Mouse (Mus musculus): ENCODE data around the gene Spata25.
A peak's percentile ranks its signal among the peaks of the same experiment; 100 is the strongest.
"Not testable (repeated sequence)": the region's sequence is repeated elsewhere in the genome, so short reads cannot be mapped to it uniquely, and the experiment has no call there.

Gene Spata25

GRCm38 (mm10) chr2:164804533-164805331 is 23.6 kb downstream of the Spata25 start, which contains the start of the genes Acot8 and Zswim3:
Gene Acot8, minus strand, starts transcription at chr2:164804882.
Gene Zswim3, plus strand, starts transcription at chr2:164805098.
- DNase-seq: peak; percentile 97 to 98

DNA sequence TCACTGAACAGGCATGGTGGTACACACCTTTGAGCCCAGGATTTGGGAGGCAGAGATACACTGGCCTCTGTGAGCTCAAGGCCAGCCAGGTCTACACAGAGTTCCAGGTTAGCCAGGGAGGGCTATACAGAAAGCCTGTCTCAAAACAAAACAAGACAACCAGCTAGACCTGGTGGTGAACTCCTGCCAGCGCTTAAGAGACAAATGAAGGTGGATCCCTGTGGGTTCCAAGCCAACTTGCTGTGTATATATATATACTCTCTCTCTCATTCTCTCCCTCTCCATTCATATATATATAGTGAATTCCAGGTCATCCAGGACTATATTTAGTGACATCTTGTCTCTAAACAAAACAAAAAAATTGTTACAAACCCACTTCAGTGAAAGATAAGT is 24.4 kb downstream of the Spata25 start:
- DNase-seq: no peak

GRCm38 (mm10) chr2:164803201-164803920 is 25.0 kb downstream of the Spata25 start:
- DNase-seq: no peak

- peak in 1 of 2 experiments; percentile 29 for DNase-seq
These were observed 27.9 kb downstream of the Spata25 start for GRCm38 (mm10) chr2:164800252-164801004.

DNA sequence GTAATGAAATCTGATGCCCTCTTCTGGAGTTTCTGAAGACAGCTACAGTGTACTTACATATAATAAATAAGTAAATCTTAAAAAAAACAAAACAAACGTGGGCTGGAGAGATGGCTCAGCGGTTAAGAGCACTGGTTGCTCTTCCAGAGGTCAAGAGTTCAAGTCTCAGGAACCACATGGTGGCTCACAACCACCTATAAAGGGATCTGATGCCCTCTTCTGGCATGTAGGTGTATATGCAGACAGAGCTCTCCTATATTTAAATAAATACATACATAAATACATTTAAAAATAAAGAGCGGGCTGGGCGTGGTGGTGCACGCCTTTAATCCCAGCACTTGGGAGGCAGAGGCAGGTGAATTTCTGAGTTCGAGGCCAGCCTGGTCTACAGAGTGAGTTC is 29.8 kb downstream of the Spata25 start:
- DNase-seq: not testable (repeated sequence)

GRCm38 (mm10) chr2:164795868-164796267 is 32.5 kb downstream of the Spata25 start:
- DNase-seq: no peak

DNA sequence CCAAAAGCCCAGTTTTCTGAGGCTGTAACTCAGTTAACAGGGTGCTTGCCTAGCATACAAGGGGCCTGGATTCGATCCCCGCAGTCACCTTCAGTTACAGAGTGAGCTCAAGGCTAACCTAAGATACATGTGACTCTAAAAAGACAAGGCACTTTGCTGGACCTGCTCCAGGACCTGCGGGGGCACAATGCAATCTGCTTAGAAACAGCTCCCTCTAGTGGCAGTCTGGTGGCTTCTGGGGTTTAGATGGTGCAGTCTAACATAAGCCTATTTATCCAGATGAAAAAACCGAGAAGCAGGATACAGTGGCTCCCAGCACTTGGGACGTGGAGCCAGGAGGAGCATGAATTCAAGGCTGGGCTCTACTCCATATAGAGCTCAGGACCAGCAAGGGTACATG is 34.0 kb downstream of the Spata25 start:
- peak; percentile 87 to 92 for DNase-seq

DNA sequence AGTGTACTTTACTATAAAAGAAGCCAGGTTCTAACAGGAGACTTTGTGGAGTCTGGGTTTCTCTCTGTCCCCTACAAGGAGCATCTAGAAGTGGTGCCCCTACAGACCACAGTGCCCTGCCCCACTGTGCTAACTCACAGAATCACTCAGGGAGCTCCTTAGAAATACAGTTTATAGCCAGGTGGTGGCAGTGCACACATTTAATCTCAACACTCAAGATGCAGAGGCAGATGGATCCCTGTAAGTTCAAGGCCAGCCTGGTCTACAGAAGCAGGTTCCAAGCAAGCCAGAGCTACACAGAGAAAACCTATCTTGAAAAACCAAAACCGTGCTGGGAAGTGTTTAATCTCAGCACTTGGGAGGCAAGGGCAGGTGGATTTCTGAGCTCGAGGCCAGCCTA is 34.6 kb downstream of the Spata25 start:
- peak in 1 of 2 experiments; percentile 41 for DNase-seq

- DNase-seq: peak; percentile 78 to 82
These were observed 35.1 kb downstream of the Spata25 start for GRCm38 (mm10) chr2:164793236-164793635.

DNA sequence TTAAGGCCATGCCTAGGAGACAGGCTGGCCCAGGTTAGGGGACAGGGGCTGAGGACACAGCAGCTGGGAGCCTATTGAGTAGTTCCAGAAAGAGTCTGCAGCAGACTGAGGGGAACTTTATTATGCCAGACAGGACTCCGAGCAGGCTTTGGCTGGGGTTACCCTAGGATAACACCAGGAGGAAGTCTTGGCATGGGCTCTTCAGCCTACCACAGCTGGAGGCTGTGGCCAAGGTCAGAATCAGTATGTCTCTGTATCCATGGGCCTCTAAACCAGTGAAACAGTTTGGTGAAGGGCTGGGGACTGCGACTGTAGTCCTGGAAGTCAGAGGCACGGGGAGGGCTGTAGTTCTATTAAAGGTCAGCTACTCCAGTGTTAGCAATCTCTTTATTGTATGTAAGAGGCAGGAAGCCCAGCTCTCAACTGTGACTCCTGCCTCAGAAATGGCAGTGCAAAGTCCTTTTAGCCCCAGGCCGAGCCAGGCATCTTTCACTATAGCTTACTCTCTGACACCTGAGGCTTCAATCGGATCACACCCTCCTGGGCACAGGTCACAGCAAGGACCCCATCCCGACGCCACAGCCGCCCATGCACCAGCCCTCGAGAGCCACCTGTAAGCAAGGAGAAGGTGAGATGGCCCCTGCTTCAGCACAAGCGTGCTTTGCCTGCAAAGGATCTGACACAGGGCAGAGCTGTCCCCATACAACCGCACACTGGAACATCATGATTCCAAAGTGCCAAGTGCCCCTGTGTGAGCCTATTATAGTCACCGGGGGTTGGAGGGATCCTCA is 35.7 kb downstream of the Spata25 start:
- DNase-seq: no peak

- DNase-seq: no peak
These were observed 36.5 kb downstream of the Spata25 start for GRCm38 (mm10) chr2:164791841-164792261.

- no peak for DNase-seq
These were observed 37.9 kb downstream of the Spata25 start for GRCm38 (mm10) chr2:164790451-164790850.

DNA sequence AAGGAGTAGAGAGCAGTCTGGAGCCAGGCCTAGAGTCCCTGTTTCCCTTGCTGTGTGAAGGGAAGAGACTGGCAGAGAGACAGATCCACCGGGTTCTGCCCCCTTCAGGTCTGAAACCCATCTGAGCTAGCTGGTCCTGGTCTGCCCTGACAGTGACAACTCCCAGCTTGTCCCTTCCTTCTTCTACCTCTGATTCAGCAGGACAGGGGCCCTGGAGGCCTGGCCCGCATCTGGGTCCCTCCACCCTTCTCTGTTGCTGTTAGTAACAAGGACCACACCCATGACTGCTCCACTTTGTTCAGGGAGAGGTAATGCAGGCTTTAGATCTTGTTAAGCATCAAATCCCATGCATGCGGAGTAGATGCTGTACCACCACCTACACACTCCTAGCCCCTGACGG is 39.9 kb downstream of the Spata25 start:
- no peak for DNase-seq

- peak in 1 of 2 experiments; percentile 16 for DNase-seq
These were observed 40.6 kb downstream of the Spata25 start for GRCm38 (mm10) chr2:164787779-164788178.

DNA sequence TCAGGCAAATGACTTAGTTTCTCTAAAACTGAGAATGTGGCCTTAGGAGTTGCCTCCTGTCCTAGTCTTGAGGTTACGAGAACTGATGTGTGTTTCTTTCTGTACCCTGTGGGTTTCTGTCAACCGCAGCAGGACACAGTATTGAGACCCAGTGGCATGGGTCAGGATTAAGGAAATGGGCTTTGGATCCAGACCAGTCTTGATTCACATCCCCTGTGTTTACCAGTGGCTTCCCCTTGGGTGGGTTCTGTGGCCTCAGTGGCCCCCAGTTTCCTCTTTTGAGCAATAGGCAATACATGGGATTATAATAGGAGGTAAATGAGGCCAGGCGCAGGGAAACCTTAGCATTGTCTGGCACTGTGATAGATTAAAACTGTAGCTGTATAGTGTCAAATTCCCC is 41.3 kb downstream of the Spata25 start:
- no peak for DNase-seq

DNA sequence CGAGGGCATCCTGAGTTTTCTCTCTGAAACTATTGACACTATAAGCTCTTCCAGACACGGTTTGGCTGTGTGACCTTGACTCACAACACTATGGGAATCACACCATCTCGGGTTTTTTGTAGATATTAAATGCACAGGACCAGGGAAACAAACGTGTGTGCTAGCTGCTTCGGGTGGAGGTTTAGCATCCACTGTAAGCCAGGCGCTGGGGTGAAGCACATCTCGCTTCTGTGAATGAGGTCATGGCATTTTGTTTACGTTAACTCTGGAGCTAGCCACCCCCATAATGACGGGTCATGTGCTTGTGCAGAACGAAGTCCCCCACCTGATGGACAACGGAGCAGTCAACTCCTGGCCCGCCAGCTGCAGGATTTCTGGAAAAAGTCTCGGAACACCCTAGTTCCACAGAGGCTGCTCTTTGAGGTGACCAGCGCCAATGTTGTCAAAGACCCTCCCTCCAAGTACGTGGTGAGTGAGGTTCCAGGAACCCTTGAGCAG is 41.9 kb downstream of the Spata25 start:
- peak in 1 of 2 experiments; percentile 26 for DNase-seq

DNA sequence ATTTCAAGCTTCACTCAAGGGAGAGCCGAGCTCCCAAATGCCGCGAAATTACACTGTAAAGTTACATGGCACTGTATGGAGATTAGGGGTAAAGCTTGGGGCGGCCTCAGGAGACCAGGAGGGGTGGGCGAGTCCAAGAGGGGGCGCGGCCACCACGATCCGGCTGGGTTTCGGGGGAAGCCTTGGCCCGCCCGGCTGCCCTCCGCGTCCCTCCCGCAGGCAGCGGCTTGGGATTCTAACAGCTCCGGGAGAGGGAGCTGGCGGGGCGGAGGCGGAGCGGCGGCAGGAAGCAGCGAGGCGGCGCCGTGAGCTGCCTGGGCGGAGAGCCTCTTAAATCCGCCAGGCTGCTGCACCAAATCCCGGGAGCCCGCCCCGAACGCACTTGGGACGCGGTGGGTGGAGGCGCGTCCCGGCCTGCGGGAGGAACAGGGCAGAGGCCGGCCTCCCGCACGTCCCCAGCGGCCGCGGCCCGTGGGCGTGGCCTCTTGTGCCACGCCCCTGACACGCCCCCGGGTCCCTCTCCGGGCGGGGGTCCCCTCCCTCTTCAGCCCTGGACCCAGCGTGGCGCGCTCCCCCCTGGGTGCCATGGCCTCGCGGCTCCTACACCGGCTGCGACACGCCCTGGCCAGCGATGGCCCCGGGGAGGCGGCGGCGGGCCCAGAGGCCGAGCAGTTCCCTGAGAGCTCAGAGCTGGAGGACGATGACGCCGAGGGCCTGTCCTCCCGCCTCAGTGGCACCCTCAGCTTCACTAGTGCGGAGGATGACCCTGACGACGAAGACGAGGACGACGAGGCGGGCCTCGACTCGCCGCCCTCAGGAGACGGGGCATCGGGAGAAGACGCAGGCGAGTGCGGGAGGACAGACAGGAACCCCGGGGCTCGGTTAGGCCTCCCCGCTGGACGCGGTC is 42.6 kb downstream of the Spata25 start, which contains the start of gene Snx21:
Gene Snx21, plus strand, starts transcription at position 343 of the 907 bp plus-strand sequence.
- DNase-seq: peak; percentile 88 to 93

- DNase-seq: no peak
These were observed 43.4 kb downstream of the Spata25 start for GRCm38 (mm10) chr2:164784869-164785420.

- DNase-seq: peak in 1 of 2 experiments; percentile 19
These were observed 44.3 kb downstream of the Spata25 start for GRCm38 (mm10) chr2:164783926-164784581.

GRCm38 (mm10) chr2:164781876-164782275 is 46.5 kb downstream of the Spata25 start:
- no peak for DNase-seq
